Mouse (Mus musculus): ENCODE measurements at regions not wholly inside any gene's neighbourhood (a gene's known extent, or its start where the extent isn't known, plus 50 kb on each side); places are given as distances from the start of the nearest gene placed in this dataset.

DNA sequence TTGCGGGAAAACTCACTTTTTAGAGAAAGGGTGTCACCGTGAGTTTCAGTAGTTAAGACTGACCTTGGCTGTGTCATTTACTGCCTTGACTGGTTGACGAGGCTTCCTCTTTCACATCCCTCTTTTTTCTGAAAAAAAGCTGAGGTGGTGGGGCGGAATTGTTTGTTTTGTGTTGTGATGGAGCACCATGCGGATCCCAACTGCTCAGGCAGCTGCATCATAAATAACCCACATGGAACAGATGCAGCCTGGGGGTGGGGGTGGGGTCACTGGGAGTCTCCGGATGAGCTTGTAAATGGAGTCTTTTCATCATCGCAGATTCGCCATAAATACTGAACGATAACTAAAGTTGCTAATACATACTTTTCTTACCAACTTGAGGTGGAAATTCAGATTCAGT lies 67.3 kb downstream of the Dact1 start:
- TF ChIP-seq CTCF (conservative IDR thresholded peaks at IDR 0.05; ENCODE audit: low read length) (no peak), POU5F1 (IDR thresholded peaks at IDR 0.05; ENCODE audit: borderline replicate concordance, low read length) (no peak)
